Mouse (Mus musculus) MEL (cell line): ENCODE measurements at regions not wholly inside any gene's neighbourhood (a gene's known extent, or its start where the extent isn't known, plus 50 kb on each side); places are given as distances from the start of the nearest gene placed in this dataset.

ENCODE experiments used
- DNase-seq: peaks from one replicate; pipeline ENCODE4 v3.0.0; 2011; ENCODE audit warnings: low read depth, low spot score
- H3K27ac ChIP-seq: 2 replicates; pipeline ENCODE4 v1.5.1; 2012; ENCODE audit warnings: low read depth, mild to moderate bottlenecking, control low read depth, low read length, moderate library complexity; ENCODE audit not compliant: control insufficient read depth
- H3K27me3 ChIP-seq, 2 experiments: fragments of 150-350 bp in 1 of 2; sonication (generic) in 1 of 2; 2 replicates each; pipeline ENCODE4 v1.6.1; 2012; ENCODE audit warnings: low read length in 2 of 2, mild to moderate bottlenecking in 2 of 2, improper control_type of control experiment in 1 of 2, moderate library complexity in 1 of 2; ENCODE audit not compliant: insufficient read depth in 2 of 2, control insufficient read depth in 1 of 2
- H3K36me3 ChIP-seq, 2 experiments: 2 replicates each; pipeline ENCODE4 v1.6.1; 2012 to 2014; ENCODE audit warnings: low read length in 2 of 2, improper control_type of control experiment in 1 of 2, inconsistent platforms in 1 of 2, mild to moderate bottlenecking in 1 of 2; ENCODE audit not compliant: insufficient read depth in 2 of 2, control insufficient read depth in 1 of 2
- H3K4me1 ChIP-seq, 2 experiments: fragments of 150-350 bp in 1 of 2; sonication (generic) in 1 of 2; 2 replicates each; pipeline ENCODE4 v1.6.1; 2012; ENCODE audit warnings: low read length in 2 of 2, improper control_type of control experiment in 1 of 2, mild to moderate bottlenecking in 1 of 2; ENCODE audit not compliant: insufficient read depth in 2 of 2, control insufficient read depth in 1 of 2
- H3K4me3 ChIP-seq, 2 experiments: fragments of 150-350 bp in 1 of 2; sonication (generic) in 1 of 2; 2 replicates each; pipeline ENCODE4 v1.5.1; 2012; ENCODE audit warnings: low read depth in 2 of 2, low read length in 2 of 2, mild to moderate bottlenecking in 2 of 2, moderate library complexity in 2 of 2, control low read depth in 1 of 2, improper control_type of control experiment in 1 of 2; ENCODE audit not compliant: control insufficient read depth in 1 of 2, insufficient read depth in 1 of 2
- H3K79me2 ChIP-seq: 2 replicates; pipeline ENCODE4 v1.6.1; 2012; ENCODE audit warnings: mild to moderate bottlenecking, low read length, moderate library complexity; ENCODE audit not compliant: control insufficient read depth, poor library complexity, insufficient read depth
- H3K9ac ChIP-seq: 2 replicates; pipeline ENCODE4 v1.6.1; 2012; ENCODE audit warnings: low read depth, mild to moderate bottlenecking, control low read depth, low read length, moderate library complexity; ENCODE audit not compliant: control insufficient read depth, poor library complexity, severe bottlenecking
- H3K9me3 ChIP-seq: fragments of 150-350 bp; sonication (generic); replicated peaks from 2 replicates; pipeline ENCODE4 v1.6.1; 2012; ENCODE audit warnings: mild to moderate bottlenecking, low read length, improper control_type of control experiment, moderate library complexity; ENCODE audit not compliant: insufficient read depth
- BHLHE40 ChIP-seq: IDR thresholded peaks from 2 replicates; pipeline ENCODE4 v1.6.1; 2012; ENCODE audit warnings: low read depth, mild to moderate bottlenecking, inconsistent platforms, low read length, improper control_type of control experiment, borderline replicate concordance
- E2F4 ChIP-seq: IDR thresholded peaks from 2 replicates; pipeline ENCODE4 v1.6.1; 2011; ENCODE audit warnings: low read depth, low read length, improper control_type of control experiment, borderline replicate concordance
- ETS1 ChIP-seq: IDR thresholded peaks from 2 replicates; pipeline ENCODE4 v1.6.1; 2012; ENCODE audit warnings: low read depth, mild to moderate bottlenecking, inconsistent platforms, low read length, improper control_type of control experiment, moderate library complexity
- GABPA ChIP-seq: IDR thresholded peaks from 2 replicates; pipeline ENCODE4 v1.6.1; 2012; ENCODE audit warnings: low read depth, mild to moderate bottlenecking, inconsistent platforms, low read length, improper control_type of control experiment, moderate library complexity
- GATA1 ChIP-seq: IDR thresholded peaks from 2 replicates; pipeline ENCODE4 v1.6.1; 2011; ENCODE audit warnings: low read depth, low read length, improper control_type of control experiment
- JUND ChIP-seq: IDR thresholded peaks from 2 replicates; pipeline ENCODE4 v1.6.1; 2011; ENCODE audit warnings: low read depth, mild to moderate bottlenecking, improper control_type of control experiment, low read length
- KAT2A ChIP-seq: conservative IDR thresholded peaks from 2 replicates; pipeline ENCODE4 v1.6.1; 2012; ENCODE audit warnings: low read depth, low read length, improper control_type of control experiment, inconsistent platforms
- MAFK ChIP-seq: IDR thresholded peaks from 2 replicates; pipeline ENCODE4 v1.6.1; 2011; ENCODE audit warnings: low read depth, mild to moderate bottlenecking, low read length, improper control_type of control experiment, borderline replicate concordance
- MAZ ChIP-seq: IDR thresholded peaks from 2 replicates; pipeline ENCODE4 v1.6.1; 2012; ENCODE audit warnings: low read depth, mild to moderate bottlenecking, inconsistent platforms, low read length, improper control_type of control experiment
- MEF2A ChIP-seq: IDR thresholded peaks from 2 replicates; pipeline ENCODE4 v1.6.1; 2014; ENCODE audit warnings: low read depth, mild to moderate bottlenecking, inconsistent platforms, low read length, improper control_type of control experiment; ENCODE audit not compliant: poor library complexity, insufficient replicate concordance, severe bottlenecking; ENCODE audit errors: extremely low read depth
- MXI1 ChIP-seq: IDR thresholded peaks from 2 replicates; pipeline ENCODE4 v1.6.1; 2011; ENCODE audit warnings: mild to moderate bottlenecking, low read depth, low read length, improper control_type of control experiment
- MYB ChIP-seq: IDR thresholded peaks from 2 replicates; pipeline ENCODE4 v1.6.1; 2011; ENCODE audit warnings: mild to moderate bottlenecking, low read depth, low read length, improper control_type of control experiment
- MYC ChIP-seq: IDR thresholded peaks from 2 replicates; pipeline ENCODE4 v1.6.1; 2011; ENCODE audit warnings: low read depth, mild to moderate bottlenecking, low read length, improper control_type of control experiment, moderate library complexity
- NRF1 ChIP-seq: IDR thresholded peaks from 2 replicates; pipeline ENCODE4 v1.6.1; 2014; ENCODE audit warnings: low read depth, mild to moderate bottlenecking, inconsistent platforms, low read length, improper control_type of control experiment, moderate library complexity; ENCODE audit not compliant: poor library complexity, insufficient read depth, severe bottlenecking
- POLR2A ChIP-seq, 2 experiments: IDR thresholded peaks; 2 replicates each; pipeline ENCODE4 v1.6.1; 2011 to 2012; ENCODE audit warnings: low read length in 2 of 2, mild to moderate bottlenecking in 2 of 2, control low read depth in 1 of 2, improper control_type of control experiment in 1 of 2, low read depth in 1 of 2, moderate library complexity in 1 of 2; ENCODE audit not compliant: control insufficient read depth in 1 of 2, insufficient read depth in 1 of 2, poor library complexity in 1 of 2
- POLR2AphosphoS5 ChIP-seq: IDR thresholded peaks from 2 replicates; pipeline ENCODE4 v1.6.1; 2012; ENCODE audit warnings: low read depth, borderline replicate concordance, mild to moderate bottlenecking, inconsistent platforms, low read length, moderate library complexity, mixed read lengths
- RAD21 ChIP-seq: IDR thresholded peaks from 2 replicates; pipeline ENCODE4 v1.6.1; 2011; ENCODE audit warnings: mild to moderate bottlenecking, low read depth, low read length, improper control_type of control experiment
- SMC3 ChIP-seq: IDR thresholded peaks from 2 replicates; pipeline ENCODE4 v1.6.1; 2011; ENCODE audit warnings: low read depth, low read length, improper control_type of control experiment
- TAL1 ChIP-seq: IDR thresholded peaks from 2 replicates; pipeline ENCODE4 v1.6.1; 2012; ENCODE audit warnings: mild to moderate bottlenecking, inconsistent platforms, low read length, moderate library complexity, mixed read lengths
- UBTF ChIP-seq: IDR thresholded peaks from 2 replicates; pipeline ENCODE4 v1.6.1; 2012; ENCODE audit warnings: low read depth, mild to moderate bottlenecking, inconsistent platforms, low read length, improper control_type of control experiment, moderate library complexity, borderline replicate concordance; ENCODE audit not compliant: insufficient read depth
- USF1 ChIP-seq: IDR thresholded peaks from 2 replicates; pipeline ENCODE4 v1.6.1; 2014; ENCODE audit warnings: low read depth, mild to moderate bottlenecking, inconsistent platforms, low read length, improper control_type of control experiment, moderate library complexity
- ZC3H11A ChIP-seq: IDR thresholded peaks from 2 replicates; pipeline ENCODE4 v1.6.1; 2012; ENCODE audit warnings: low read depth, mild to moderate bottlenecking, inconsistent platforms, low read length, improper control_type of control experiment
- ZKSCAN1 ChIP-seq: IDR thresholded peaks from 2 replicates; pipeline ENCODE4 v1.6.1; 2012; ENCODE audit warnings: low read depth, mild to moderate bottlenecking, inconsistent platforms, low read length, improper control_type of control experiment, moderate library complexity
- ZMIZ1 ChIP-seq: IDR thresholded peaks from 2 replicates; pipeline ENCODE4 v1.6.1; 2012; ENCODE audit warnings: low read depth, mild to moderate bottlenecking, inconsistent platforms, low read length, improper control_type of control experiment, moderate library complexity
- ZNF384 ChIP-seq: IDR thresholded peaks from 2 replicates; pipeline ENCODE4 v1.6.1; 2012; ENCODE audit warnings: low read depth, mild to moderate bottlenecking, inconsistent platforms, low read length, improper control_type of control experiment

GRCm38 (mm10) chr1:76080241-76080640 is 534.2 kb downstream of the Slc4a3 start:
- no peak for DNase-seq
- H3K9ac ChIP-seq = no peak overlapping the region
- H3K27me3 ChIP-seq = no peaks in the 10 kb centered on the region
- H3K9me3 ChIP-seq = no peaks in the 10 kb centered on the region
- H3K4me1 ChIP-seq = no peaks in the 10 kb centered on the region
- no peak overlapping the region for H3K4me3 ChIP-seq
- H3K79me2 ChIP-seq = no peaks in the 10 kb centered on the region
- no peak for TF ChIP-seq UBTF
- no peak for TF ChIP-seq GABPA
- TF ChIP-seq MEF2A = no peak
- TF ChIP-seq ZC3H11A = no peak
- TF ChIP-seq ETS1 = no peak
- TF ChIP-seq RAD21 = no peak
- no peak for TF ChIP-seq USF1
- TF ChIP-seq TAL1 = no peak
- TF ChIP-seq MYC = no peak
- TF ChIP-seq JUND = no peak
- no peak for TF ChIP-seq MAFK
- H3K27ac ChIP-seq = no peak overlapping the region
- no peaks in the 10 kb centered on the region for H3K36me3 ChIP-seq

GRCm38 (mm10) chr1:76081700-76082099 is 535.6 kb downstream of the Slc4a3 start:
- no peak overlapping the region for H3K27ac ChIP-seq
- H3K27me3 ChIP-seq = no peaks in the 10 kb centered on the region
- H3K9me3 ChIP-seq = no peaks in the 10 kb centered on the region
- H3K36me3 ChIP-seq = no peaks in the 10 kb centered on the region
- H3K4me1 ChIP-seq = no peaks in the 10 kb centered on the region
- TF ChIP-seq POLR2A (IDR thresholded peaks at IDR 0.05; ENCODE audit: control insufficient read depth in 1 of 2, insufficient read depth in 1 of 2, low read depth in 1 of 2, low read length in 2 of 2, poor library complexity in 1 of 2) (no peak), JUND (no peak), GATA1 (no peak), E2F4 (no peak), BHLHE40 (no peak), KAT2A (no peak), SMC3 (no peak), GABPA (no peak), ZC3H11A (no peak), MAZ (no peak), MYB (no peak), ZKSCAN1 (no peak), NRF1 (no peak), MXI1 (no peak), ZNF384 (no peak), USF1 (no peak), POLR2AphosphoS5 (no peak), ETS1 (no peak), ZMIZ1 (no peak)
- H3K79me2 ChIP-seq = no peaks in the 10 kb centered on the region
- H3K4me3 ChIP-seq = no peak overlapping the region
- DNase-seq = no peak
- no peak overlapping the region for H3K9ac ChIP-seq
